Mouse (Mus musculus) kidney, embryonic 14.5 days (tissue): ENCODE results near the gene Apbb2. TPM values are rescaled to one million over a fixed set of nuclear protein-coding genes. Genes with fewer than 3 reads are reported as not detected.
A peak's percentile ranks its signal among the peaks of the same experiment; 100 is the strongest.

Experiments
- ATAC-seq: fragments of 200-750 bp; cut with Nextera tagmentation; 2 replicates; pipeline ENCODE4 v1.8.0; 2017; ENCODE audit warnings: moderate number of reproducible peaks, mild to moderate bottlenecking, moderate TSS enrichment, moderate library complexity; ENCODE audit not compliant: low FRiP score, low TSS enrichment
- H3K27ac ChIP-seq: fragments of 300-500 bp; sonication (generic); 2 replicates; pipeline ENCODE4 v1.5.1; 2014; ENCODE audit warnings: low read depth, mild to moderate bottlenecking, low read length, moderate library complexity, mixed read lengths
- H3K27me3 ChIP-seq: fragments of 300-500 bp; sonication (generic); 2 replicates; pipeline ENCODE4 v1.6.1; 2014; ENCODE audit warnings: mild to moderate bottlenecking, low read length; ENCODE audit not compliant: control insufficient read depth, insufficient read depth
- H3K36me3 ChIP-seq: fragments of 300-500 bp; sonication (generic); 2 replicates; pipeline ENCODE4 v1.6.1; 2014; ENCODE audit warnings: low read length, mixed read lengths; ENCODE audit not compliant: control insufficient read depth, insufficient read depth
- H3K4me1 ChIP-seq: fragments of 300-500 bp; sonication (generic); 2 replicates; pipeline ENCODE4 v1.6.1; 2014; ENCODE audit warnings: low read length, mixed read lengths; ENCODE audit not compliant: control insufficient read depth, insufficient read depth
- H3K4me2 ChIP-seq: fragments of 300-500 bp; sonication (generic); replicated peaks from 2 replicates; pipeline ENCODE4 v1.6.1; 2014; ENCODE audit warnings: low read depth, mild to moderate bottlenecking, low read length
- H3K4me3 ChIP-seq: fragments of 300-500 bp; sonication (generic); 2 replicates; pipeline ENCODE4 v1.5.1; 2014; ENCODE audit warnings: mild to moderate bottlenecking, low read length
- H3K9ac ChIP-seq: fragments of 300-500 bp; sonication (generic); 2 replicates; pipeline ENCODE4 v1.6.1; 2014; ENCODE audit warnings: low read depth, mild to moderate bottlenecking, low read length, moderate library complexity
- H3K9me3 ChIP-seq: fragments of 300-500 bp; sonication (generic); 2 replicates; pipeline ENCODE4 v1.6.1; 2016; ENCODE audit warnings: low read length; ENCODE audit not compliant: control insufficient read depth
- WGBS: fragments of 180-500 bp; shearing (Covaris S2); extraction: QIAGEN DNeasy Blood & Tissue Kit; methylation state at CpG from one replicate; pipeline ENCODE4 v1.1.7; 2014; 5-methylcytosine and 5-hydroxymethylcytosine counted together
- polyA plus RNA-seq: library from polyadenylated mRNA; unstranded; fragments of >200 nt; fragmentation: Nextera tagmentation; extraction: Ambion mirVana; gene quantifications from 2 replicates; pipeline ENCODE4 v1.2.1, GENCODE M21; 2014

Apbb2 gene
- polyA plus RNA-seq, 1 experiment from 2014 or later = 55.9 TPM

DNA sequence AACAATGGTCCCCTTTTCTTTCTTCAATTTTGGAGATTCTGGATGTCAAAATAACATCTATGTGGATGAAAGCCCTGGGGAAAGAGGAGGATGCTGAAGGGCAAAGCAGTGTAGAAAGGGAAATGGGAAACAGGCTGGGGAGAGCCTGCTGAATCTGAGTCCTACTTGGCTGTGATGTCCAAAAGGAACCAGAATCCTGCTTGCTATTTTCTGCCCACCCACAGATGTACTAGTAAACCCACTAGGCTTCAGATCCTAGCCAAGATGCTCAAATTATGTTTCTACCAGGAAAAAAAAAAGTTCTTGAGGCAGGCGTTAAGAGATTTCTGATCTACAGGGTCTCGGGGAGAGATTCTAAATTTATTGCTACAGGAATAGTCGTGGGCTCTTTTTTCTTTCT, 205.8 kb downstream of the Apbb2 start:
- H3K27ac ChIP-seq = no peak overlapping the region
- H3K36me3 ChIP-seq = no peaks in the 10 kb centered on the region
- H3K27me3 ChIP-seq = no peaks in the 10 kb centered on the region
- no peak overlapping the region for H3K4me2 ChIP-seq
- no peaks in the 10 kb centered on the region for H3K4me1 ChIP-seq
- 65% methylated on average over 3 of the region's 3 CpGs for WGBS
- H3K4me3 ChIP-seq = no peak overlapping the region
- ATAC-seq = no peak
- H3K9me3 ChIP-seq = no peaks in the 10 kb centered on the region
- H3K9ac ChIP-seq = no peak overlapping the region

DNA sequence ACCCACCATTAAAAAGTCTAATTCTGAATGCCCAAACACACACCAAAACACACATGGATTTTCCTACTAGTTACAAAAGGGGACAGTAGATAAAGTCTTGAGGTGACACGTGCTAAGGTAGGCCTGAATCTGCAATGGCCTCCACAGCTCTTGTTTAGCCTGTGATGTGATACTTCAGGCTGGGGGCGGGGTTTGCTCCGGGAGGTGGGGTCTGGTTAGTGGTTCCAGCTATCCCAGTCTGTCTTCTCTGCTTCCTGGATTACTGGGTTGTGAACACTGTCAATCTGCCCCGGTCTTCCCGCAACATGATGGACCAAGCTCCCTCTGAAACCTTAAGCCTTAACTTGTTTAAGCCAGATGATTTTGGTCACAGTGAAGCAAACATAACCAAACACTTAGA, 210.0 kb downstream of the Apbb2 start:
- H3K27me3 ChIP-seq = no peaks in the 10 kb centered on the region
- H3K9ac ChIP-seq = no peak overlapping the region
- H3K27ac ChIP-seq = no peak overlapping the region
- ATAC-seq = no peak; the same call in 1 of the 2 replicates
- no peak overlapping the region for H3K4me3 ChIP-seq
- no peaks in the 10 kb centered on the region for H3K9me3 ChIP-seq
- no peak overlapping the region for H3K4me2 ChIP-seq
- no peaks in the 10 kb centered on the region for H3K36me3 ChIP-seq
- WGBS = 73% methylated on average over 5 of the region's 5 CpGs
- H3K4me1 ChIP-seq = peaks cover 11% of the 10 kb centered on the region; the same call in 1 of the 2 replicates

DNA sequence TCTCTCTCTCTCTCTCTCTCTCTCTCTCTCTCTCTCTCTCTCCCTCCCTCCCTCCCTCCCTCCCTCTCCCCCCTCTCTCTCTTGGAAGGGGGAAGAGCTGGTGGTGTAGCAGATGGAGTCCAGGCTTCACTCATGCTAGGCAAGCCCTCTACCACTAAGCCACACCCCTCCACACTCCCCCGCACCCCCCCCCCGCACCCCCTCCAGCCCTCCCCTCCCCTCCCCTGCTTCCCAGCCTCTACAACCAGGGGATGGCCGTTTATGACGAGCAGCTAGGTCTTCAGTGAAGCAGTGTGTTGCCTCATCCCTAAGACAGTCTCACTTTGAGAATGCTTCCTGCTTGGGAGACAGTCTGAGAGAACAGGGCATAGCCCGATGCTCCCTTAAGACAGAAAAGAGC, 210.6 kb downstream of the Apbb2 start:
- H3K27me3 ChIP-seq = no peaks in the 10 kb centered on the region
- 46% methylated on average over 3 of the region's 5 CpGs for WGBS
- H3K4me1 ChIP-seq = peaks cover 11% of the 10 kb centered on the region; the same call in 1 of the 2 replicates
- H3K9me3 ChIP-seq = no peaks in the 10 kb centered on the region
- no peak for ATAC-seq
- no peak overlapping the region for H3K9ac ChIP-seq
- no peaks in the 10 kb centered on the region for H3K36me3 ChIP-seq
- no peak overlapping the region for H3K27ac ChIP-seq
- no peak overlapping the region for H3K4me3 ChIP-seq
- H3K4me2 ChIP-seq = no peak overlapping the region

DNA sequence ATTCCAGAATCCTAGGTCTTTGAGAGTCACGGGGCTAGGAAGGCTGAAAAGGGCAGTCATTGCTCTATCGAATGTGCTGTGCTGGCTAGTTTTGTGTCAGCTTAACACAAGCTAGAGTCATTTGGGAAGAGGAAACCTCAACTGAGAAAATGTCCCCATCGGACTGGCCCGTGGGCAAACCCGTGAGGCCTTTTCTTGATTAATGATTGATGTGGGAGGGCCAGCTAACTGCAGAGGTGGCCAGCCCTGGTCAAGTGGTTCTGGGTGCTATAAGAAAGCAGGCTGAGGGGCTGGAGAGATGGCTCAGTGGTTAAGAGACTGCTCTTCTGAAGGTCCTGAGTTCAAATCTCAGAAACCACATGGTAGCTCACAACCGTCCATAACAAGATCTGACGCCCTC, 212.2 kb downstream of the Apbb2 start:
- ATAC-seq = no peak
- H3K27ac ChIP-seq = no peak overlapping the region
- 87% methylated on average over 7 of the region's 7 CpGs for WGBS

DNA sequence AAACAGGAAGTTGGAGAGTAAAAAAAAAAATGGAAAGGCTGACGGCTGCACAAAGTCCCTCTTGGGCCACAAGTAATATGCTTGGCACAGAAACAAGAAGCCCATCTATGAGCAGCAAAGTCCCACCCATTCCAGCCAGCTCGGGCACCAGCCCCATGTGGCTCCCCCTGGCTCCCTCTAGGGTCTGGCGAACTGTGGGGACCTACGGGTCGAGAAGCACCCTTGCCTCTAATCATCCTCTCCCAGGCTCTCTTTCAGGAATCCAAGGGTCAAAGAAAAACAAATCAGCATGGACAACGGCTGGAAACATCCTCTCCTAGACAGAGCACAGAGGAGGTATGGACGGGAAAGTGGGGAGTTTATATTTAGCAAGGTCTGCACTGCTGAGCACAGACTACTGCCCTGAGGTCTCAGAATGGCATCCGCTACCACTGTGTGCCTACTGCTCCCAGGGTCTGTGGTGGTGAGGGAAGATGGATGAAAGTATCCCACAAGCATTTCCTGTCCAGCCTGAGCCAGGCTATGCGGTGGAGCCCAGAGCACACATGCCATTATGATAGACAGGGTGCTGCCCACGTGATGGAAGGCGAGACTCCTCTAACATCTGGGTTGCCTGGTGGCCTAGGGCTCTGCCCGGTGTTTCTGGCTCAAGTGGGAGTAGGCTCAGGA, 212.7 kb downstream of the Apbb2 start:
- Histone ChIP-seq H3K27me3 (no peaks in the 10 kb centered on the region), H3K27ac (no peak overlapping the region), H3K4me2 (no peak overlapping the region), H3K9me3 (no peaks in the 10 kb centered on the region), H3K4me1 (peaks cover 11% of the 10 kb centered on the region; the same call in 1 of the 2 replicates), H3K36me3 (no peaks in the 10 kb centered on the region), H3K9ac (no peak overlapping the region), H3K4me3 (no peak overlapping the region)
- ATAC-seq = peak; percentile 52
- WGBS = 67% methylated on average over 12 of the region's 12 CpGs

More for the DNA sequence above, 212.2 kb downstream of the Apbb2 start:
- no peaks in the 10 kb centered on the region for H3K36me3 ChIP-seq
- no peaks in the 10 kb centered on the region for H3K9me3 ChIP-seq
- no peak overlapping the region for H3K9ac ChIP-seq
- H3K27me3 ChIP-seq = no peaks in the 10 kb centered on the region
- H3K4me3 ChIP-seq = no peak overlapping the region
- no peak overlapping the region for H3K4me2 ChIP-seq
- H3K4me1 ChIP-seq = peaks cover 11% of the 10 kb centered on the region; the same call in 1 of the 2 replicates

DNA sequence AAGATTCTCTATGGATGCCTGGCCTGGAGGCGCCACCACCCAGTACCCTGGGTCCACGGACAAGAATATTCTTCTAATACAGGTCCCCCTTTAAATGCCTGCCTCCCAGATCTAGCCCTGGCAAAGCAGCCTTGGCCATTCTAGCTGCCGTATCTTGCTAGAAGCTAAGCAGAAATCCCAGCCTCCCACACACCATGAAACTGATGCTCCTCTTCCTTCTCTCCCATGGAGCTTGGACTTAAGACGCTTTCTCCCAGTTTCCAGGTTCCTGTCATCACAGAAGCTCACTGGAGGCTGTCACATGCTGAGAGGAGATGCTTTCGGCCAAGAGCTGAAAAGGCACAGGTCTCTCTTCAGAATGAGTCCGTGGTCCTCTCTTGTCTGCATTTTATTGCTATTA, 213.3 kb downstream of the Apbb2 start:
- WGBS = 73% methylated on average over 6 of the region's 6 CpGs
- peaks cover 11% of the 10 kb centered on the region; the same call in 1 of the 2 replicates for H3K4me1 ChIP-seq
- H3K4me2 ChIP-seq = no peak overlapping the region
- no peaks in the 10 kb centered on the region for H3K36me3 ChIP-seq
- no peak overlapping the region for H3K9ac ChIP-seq
- no peak overlapping the region for H3K4me3 ChIP-seq
- no peaks in the 10 kb centered on the region for H3K27me3 ChIP-seq
- no peaks in the 10 kb centered on the region for H3K9me3 ChIP-seq
- no peak for ATAC-seq
- no peak overlapping the region for H3K27ac ChIP-seq

DNA sequence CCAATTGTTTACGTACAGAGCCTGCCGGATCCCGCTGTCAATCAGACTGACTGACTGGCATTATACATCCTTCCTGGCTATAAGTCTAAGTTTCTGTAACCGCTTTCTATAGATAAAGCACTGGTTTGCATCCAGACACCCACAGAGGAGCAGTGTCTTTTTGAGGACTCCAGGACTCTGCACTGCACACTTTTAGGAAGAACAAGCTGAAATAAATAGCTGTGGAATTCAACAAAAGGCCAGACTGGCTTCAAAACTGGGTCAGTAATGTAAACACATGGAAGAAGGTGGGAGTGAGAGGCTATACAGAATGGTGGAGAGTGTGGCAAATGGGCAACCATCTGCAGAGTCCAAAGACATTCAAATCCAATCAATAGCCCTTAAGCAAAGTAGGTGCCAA, 218.0 kb downstream of the Apbb2 start:
- no peaks in the 10 kb centered on the region for H3K27me3 ChIP-seq
- WGBS = 94% methylated on average over 4 of the region's 4 CpGs
- H3K9ac ChIP-seq = no peak overlapping the region
- ATAC-seq = no peak
- H3K9me3 ChIP-seq = no peaks in the 10 kb centered on the region
- no peaks in the 10 kb centered on the region for H3K36me3 ChIP-seq
- H3K27ac ChIP-seq = no peak overlapping the region
- no peaks in the 10 kb centered on the region; the same call in 1 of the 2 replicates for H3K4me1 ChIP-seq
- H3K4me3 ChIP-seq = no peak overlapping the region
- no peak overlapping the region for H3K4me2 ChIP-seq

DNA sequence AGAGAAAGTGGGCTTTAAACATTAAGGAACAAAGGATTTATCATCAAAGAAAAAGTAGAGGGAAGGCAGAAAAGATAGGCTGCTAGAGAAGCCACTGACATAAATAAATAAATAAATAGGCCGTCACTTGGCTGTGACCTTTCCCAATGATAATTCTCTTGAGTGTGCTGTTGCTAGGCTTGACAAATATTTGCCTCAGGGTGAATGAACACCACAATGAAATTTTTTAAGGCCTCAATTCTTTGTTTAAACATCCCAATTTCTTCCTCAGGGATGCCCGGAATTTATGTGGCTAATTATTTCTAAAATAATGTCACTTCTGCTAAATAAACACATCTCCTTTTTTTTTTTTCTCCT, 219.3 kb downstream of the Apbb2 start:
- Histone ChIP-seq H3K36me3 (no peaks in the 10 kb centered on the region), H3K4me1 (no peaks in the 10 kb centered on the region; the same call in 1 of the 2 replicates), H3K9me3 (no peaks in the 10 kb centered on the region), H3K4me3 (no peak overlapping the region), H3K4me2 (no peak overlapping the region), H3K27me3 (no peaks in the 10 kb centered on the region), H3K27ac (no peak overlapping the region), H3K9ac (no peak overlapping the region)
- 84% methylated on average over 2 of the region's 2 CpGs for WGBS
- no peak for ATAC-seq

DNA sequence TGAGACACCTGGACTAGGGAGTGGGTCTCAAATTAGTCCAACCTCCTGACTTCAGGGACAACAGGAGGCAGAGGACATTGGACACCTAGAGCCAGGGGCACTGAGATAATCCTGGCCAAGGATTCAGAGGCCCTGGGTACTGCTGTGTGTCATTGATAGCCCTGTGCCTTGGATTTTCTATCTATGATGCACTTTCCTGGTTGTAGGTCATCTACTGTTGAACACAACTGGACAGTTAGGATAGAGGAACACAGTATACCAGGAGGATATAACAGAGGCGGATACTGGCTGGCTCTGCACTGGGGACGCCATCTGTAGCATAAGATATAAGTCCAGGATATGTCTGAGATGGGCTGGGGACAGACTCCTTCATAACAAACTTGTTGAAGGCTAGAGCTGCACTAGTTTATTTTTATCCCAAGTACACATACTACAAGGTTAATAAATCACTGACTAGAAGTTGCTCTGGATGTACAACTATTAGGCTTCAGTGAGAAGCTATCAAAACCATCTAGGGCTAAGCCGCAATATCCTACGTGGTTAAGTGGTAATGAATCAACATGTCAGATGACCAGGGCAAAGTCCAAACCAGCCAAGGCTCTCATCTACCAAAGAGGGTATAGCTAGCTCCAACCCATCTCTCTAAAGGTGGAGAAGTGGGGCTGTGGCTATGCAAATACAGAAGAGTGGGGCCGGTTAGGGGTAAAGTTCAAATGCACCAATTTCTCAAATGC, 219.9 kb downstream of the Apbb2 start:
- Histone ChIP-seq H3K36me3 (no peaks in the 10 kb centered on the region), H3K9me3 (no peaks in the 10 kb centered on the region), H3K4me3 (no peak overlapping the region), H3K27me3 (no peaks in the 10 kb centered on the region), H3K4me1 (no peaks in the 10 kb centered on the region; the same call in 1 of the 2 replicates), H3K4me2 (no peak overlapping the region), H3K9ac (no peak overlapping the region), H3K27ac (no peak overlapping the region; the same call in 1 of the 2 replicates)
- ATAC-seq = peak; percentile 66; the same call in 1 of the 2 replicates
- WGBS = 73% methylated on average over 5 of the region's 5 CpGs
